Mouse (Mus musculus): Measurements from ENCODE around the gene Dhx32. TPM values are rescaled to one million over a fixed set of nuclear protein-coding genes. Genes with fewer than 3 reads are reported as not detected.

Dhx32 gene
- polyA plus RNA-seq, 1 experiment from 2014 or later = 79.2 TPM

DNA sequence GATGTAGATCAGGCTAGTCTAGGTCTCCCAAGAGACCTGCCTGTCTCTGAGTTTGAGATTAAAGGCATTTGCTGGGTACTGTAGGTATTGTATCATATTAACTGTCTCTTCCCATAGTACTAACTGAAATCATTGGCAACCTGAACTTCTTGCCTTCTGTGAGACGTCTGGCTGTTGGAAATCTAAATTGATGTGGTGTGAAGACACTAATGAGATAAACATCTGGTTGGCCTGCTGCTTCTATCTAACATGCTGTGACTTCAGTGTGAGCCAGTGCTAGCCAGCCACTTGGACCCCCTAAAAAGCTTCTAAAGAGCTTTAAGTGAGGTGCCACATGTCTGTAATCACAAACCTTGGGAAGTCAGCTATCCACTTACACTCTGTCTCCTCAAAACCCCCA is 10.2 kb upstream of the Dhx32 start:
- no peak for DNase-seq (ENCODE audit: low spot score)

DNA sequence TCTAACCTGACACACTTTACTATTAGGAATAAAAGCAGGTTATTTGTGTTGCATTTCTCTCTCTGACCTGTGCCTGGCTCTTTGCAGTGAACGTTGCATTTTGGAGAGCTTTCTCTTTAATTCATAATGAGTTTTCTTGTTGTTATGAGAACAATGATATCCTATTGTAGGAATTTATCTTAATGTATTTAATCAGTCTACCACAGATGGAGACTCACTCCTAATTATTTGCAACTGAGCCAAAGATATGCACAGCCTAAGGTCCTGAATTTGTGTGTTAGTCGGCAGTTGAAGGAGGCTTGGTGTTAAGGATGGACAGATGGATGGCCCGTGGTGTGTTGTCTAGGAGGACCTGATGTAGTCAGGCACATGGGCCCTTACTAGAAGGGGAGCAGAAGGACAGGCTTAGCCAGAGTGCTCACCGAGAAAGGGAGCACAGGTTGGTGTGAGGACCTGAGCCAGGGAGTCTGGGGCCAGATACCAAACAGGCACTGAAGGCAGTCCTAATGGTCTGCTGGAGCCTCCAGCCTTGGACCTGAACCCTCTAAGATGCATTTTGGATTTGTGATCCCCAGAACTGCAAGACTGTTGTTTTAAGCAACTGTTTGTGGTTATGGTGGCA is 8.2 kb upstream of the Dhx32 start:
- Histone ChIP-seq H3K4me3 (no peak overlapping the region), H3K4me1 (no peaks in the 10 kb centered on the region), H3K9me3 (replicated peaks) (no peaks in the 10 kb centered on the region), H3K27ac (replicated peaks) (no peak overlapping the region), H3K36me3 (no peaks in the 10 kb centered on the region), H3K27me3 (ENCODE audit: low read depth, poor library complexity, severe bottlenecking) (no peaks in the 10 kb centered on the region)
- DNase-seq (ENCODE audit: low spot score) = no peak
- whole genome bisulfite sequencing = 92% methylated on average over 4 of the region's 4 CpGs

More for the DNA sequence above, 10.2 kb upstream of the Dhx32 start:
- H3K27me3 ChIP-seq (ENCODE audit: low read depth, poor library complexity, severe bottlenecking) = no peaks in the 10 kb centered on the region
- H3K4me1 ChIP-seq = peaks cover 3% of the 10 kb centered on the region; the same call in 1 of the 2 replicates
- no peaks in the 10 kb centered on the region for H3K9me3 ChIP-seq (replicated peaks)
- no peak overlapping the region for H3K27ac ChIP-seq (replicated peaks)
- no peaks in the 10 kb centered on the region for H3K36me3 ChIP-seq
- 65% methylated on average over 1 of the region's 1 CpGs for WGBS
- no peak overlapping the region for H3K4me3 ChIP-seq

DNA sequence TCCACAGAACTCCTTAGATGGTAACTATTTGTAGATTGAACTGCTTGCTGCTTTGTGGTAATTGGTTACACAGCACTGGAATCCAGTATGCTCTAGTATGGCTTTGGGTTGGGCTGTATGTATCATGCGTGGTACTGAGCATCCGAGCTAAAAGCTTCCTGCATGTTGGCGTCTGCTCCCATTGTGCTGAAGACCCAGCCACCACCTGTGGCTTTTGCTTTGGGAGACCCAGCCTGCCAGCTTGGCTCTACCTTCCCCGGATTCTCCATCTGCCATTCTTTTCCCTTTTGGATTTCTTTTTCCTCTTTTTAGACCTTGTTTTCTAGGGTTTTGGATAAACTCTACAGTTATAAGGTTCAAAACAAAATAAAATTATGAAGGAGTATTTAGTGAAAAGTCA is 7.6 kb upstream of the Dhx32 start:
- Histone ChIP-seq H3K36me3 (no peaks in the 10 kb centered on the region), H3K4me3 (no peak overlapping the region), H3K27ac (replicated peaks) (no peak overlapping the region), H3K4me1 (no peaks in the 10 kb centered on the region), H3K27me3 (ENCODE audit: low read depth, poor library complexity, severe bottlenecking) (no peaks in the 10 kb centered on the region), H3K9me3 (replicated peaks) (no peaks in the 10 kb centered on the region)
- WGBS = 91% methylated on average over 4 of the region's 4 CpGs
- no peak for DNase-seq (ENCODE audit: low spot score)

DNA sequence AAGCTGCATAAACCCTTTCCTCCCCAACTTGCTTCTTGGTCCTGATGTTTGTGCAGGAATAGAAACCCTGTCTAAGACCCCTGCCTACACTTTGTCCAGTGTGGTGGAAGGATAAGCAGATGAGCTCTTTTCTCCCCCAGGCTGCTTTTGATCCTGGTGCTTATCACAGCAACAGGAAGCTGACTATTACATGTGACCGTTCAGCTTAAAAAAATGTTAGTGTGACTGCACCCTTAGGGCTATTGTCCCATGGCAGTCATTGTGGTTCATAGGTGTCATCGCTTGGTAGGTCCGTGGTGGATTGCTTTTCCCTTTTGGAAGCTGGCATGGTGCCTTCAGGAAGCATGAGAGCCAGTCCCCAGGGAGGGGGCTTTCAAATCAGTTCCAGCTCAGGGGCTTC is 5.6 kb upstream of the Dhx32 start:
- Histone ChIP-seq H3K9me3 (replicated peaks) (no peaks in the 10 kb centered on the region), H3K4me1 (no peaks in the 10 kb centered on the region), H3K27ac (replicated peaks) (no peak overlapping the region), H3K4me3 (no peak overlapping the region), H3K27me3 (ENCODE audit: low read depth, poor library complexity, severe bottlenecking) (no peaks in the 10 kb centered on the region), H3K36me3 (no peaks in the 10 kb centered on the region)
- WGBS = 83% methylated on average over 3 of the region's 3 CpGs
- DNase-seq (ENCODE audit: low spot score) = no peak

DNA sequence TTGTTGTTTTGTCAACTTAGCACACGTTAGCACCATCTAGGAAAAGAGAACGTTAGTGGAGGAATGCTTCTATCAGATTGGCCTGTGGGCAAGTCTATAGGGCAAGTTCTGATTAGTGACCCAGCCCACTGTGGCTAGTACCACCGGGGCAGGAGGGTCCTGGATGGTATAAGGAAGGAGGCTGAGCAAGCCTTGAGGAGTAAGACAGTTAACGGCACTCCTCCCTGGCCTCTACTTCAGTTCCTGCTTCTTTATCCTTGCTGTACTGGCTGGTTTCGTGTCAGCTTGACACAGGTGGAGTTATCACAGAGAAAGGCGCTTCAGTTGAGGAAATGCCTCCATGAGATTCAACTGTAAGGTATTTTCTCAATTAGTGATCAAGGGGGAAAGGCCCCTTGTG is 5.0 kb upstream of the Dhx32 start:
- 88% methylated on average over 6 of the region's 6 CpGs for WGBS
- H3K27ac ChIP-seq (replicated peaks) = no peak overlapping the region
- no peaks in the 10 kb centered on the region for H3K36me3 ChIP-seq
- H3K27me3 ChIP-seq (ENCODE audit: low read depth, poor library complexity, severe bottlenecking) = no peaks in the 10 kb centered on the region
- H3K9me3 ChIP-seq (replicated peaks) = no peaks in the 10 kb centered on the region
- no peak for DNase-seq (ENCODE audit: low spot score)
- H3K4me3 ChIP-seq = no peak overlapping the region
- peaks cover 5% of the 10 kb centered on the region; the same call in 1 of the 2 replicates for H3K4me1 ChIP-seq

DNA sequence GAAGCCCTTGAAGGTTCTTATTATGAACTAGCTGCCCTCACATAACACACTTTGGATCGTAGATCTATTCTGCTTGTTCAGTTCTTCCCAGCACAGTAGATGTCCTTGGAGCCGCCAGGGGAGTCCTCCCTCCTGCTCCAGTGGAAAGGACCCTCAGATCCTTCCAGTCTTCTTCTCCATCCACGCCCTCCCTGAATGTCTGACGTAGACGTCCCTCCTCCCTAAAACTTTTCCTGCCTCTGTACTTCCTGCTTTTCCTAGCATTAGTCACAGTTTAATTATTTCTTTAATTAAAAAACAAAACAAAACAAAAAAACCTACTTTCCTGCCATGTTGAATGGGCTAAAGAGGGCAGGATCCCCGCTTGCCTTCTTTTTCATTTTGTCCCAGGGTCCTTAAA is 535 bp downstream of the Dhx32 start:
- H3K36me3 ChIP-seq = no peaks in the 10 kb centered on the region
- H3K4me1 ChIP-seq = peaks cover 12% of the 10 kb centered on the region
- H3K27me3 ChIP-seq (ENCODE audit: low read depth, poor library complexity, severe bottlenecking) = no peaks in the 10 kb centered on the region
- H3K4me3 ChIP-seq = no peak overlapping the region
- H3K27ac ChIP-seq (replicated peaks) = no peak overlapping the region
- DNase-seq (ENCODE audit: low spot score) = no peak
- H3K9me3 ChIP-seq (replicated peaks) = no peaks in the 10 kb centered on the region
- 75% methylated on average over 6 of the region's 6 CpGs for WGBS

DNA sequence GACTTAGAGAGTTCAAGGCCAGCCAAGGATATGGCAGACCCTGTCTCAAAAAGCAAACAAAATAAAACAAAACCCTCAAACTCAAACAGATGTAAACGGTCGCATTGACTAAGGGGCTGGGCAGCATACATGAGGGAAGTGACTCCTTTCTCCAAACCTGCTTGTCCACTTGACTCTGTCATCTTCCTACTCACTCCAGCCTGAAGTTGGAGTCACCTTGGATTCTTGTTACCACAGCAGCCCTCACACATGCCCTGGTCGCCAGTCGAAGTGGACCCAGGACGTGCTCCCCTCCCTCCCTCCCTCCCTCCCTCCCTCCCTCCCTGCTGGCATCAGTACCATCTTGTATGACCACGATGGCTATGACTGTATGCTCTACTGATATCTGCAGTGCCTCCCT is 943 bp downstream of the Dhx32 start:
- no peak overlapping the region for H3K4me3 ChIP-seq
- H3K27me3 ChIP-seq (ENCODE audit: low read depth, poor library complexity, severe bottlenecking) = no peaks in the 10 kb centered on the region
- peaks cover 16% of the 10 kb centered on the region for H3K4me1 ChIP-seq
- DNase-seq (ENCODE audit: low spot score) = no peak
- H3K9me3 ChIP-seq (replicated peaks) = no peaks in the 10 kb centered on the region
- WGBS = 82% methylated on average over 6 of the region's 6 CpGs
- H3K36me3 ChIP-seq = no peaks in the 10 kb centered on the region
- no peak overlapping the region for H3K27ac ChIP-seq (replicated peaks)

DNA sequence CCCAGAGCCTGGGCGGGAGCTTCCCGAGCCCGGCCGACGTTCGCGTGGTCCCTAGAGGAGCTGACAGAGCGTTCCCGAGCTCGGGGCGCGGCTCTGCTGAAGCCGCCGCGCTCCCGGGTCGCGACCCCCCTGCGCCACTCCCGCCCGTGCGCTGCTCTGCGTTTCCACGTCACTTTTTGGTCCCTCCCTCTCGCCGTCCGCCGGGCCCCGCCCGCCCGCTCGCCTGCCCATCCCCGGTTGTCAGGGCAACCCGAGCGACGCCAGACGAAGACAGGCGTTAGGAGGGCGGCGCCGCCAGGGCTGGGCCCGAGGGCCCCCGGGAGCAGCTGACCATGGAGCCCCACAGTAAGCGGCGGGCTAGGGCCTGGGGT is 5.9 kb downstream of the Dhx32 start, which contains the start of gene Fank1:
Fank1 (plus strand) TSS at position 236 of the 371 bp plus-strand sequence.
- DNase-seq (ENCODE audit: low spot score) = peak; percentile 96
- Histone ChIP-seq H3K36me3 (no peaks in the 10 kb centered on the region), H3K27me3 (ENCODE audit: low read depth, poor library complexity, severe bottlenecking) (peaks cover 10% of the 10 kb centered on the region; the same call in 1 of the 2 replicates), H3K4me1 (peaks cover 28% of the 10 kb centered on the region), H3K27ac (replicated peaks) (peak within 1 kb of the TSS; percentile 90), H3K4me3 (peak within 1 kb of the TSS; percentile 76), H3K9me3 (replicated peaks) (no peaks in the 10 kb centered on the region)
- WGBS = under 1% methylated on average over 45 of the region's 45 CpGs

DNA sequence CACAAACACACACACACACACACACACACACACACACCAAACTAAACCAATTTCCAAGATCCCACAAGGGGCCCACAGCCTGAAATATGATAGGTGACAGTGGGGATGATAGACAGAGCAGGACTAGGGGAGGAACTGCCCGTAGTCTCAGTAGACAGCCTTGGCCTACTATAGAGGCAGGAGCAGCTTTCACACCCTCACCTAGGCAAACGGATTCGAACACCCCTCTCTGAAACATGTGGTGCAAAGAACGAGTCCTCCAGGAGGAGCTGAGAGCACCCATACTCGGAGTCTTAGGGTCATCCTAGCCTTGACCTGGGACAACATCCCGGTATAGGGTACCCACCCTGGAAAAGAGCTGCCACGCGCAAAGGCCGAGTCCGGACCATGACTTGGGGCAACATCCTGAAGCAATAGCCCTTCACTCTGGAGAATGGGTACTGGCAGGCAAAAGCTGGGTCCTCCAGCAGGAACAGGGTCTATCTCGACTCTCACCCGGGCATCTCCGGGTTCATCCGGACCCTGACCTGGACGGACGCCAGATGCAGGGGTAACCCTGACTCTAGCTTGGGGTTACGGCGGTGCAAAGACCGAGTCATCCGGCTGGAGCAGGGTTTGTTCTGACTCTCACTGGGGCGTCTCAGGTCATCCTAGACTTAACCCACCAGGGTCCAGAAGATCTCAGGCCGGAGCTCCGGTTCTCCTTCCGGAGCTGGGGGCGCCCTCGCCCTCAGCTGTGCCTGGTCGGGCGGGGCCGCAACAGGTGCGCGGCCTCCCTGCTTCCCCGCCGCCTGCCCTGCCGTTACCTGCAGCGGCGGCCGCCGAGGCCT is 6.5 kb downstream of the Dhx32 start:
- peak overlapping the region; percentile 76 for H3K4me3 ChIP-seq
- H3K27ac ChIP-seq (replicated peaks) = peak overlapping the region; percentile 90
- peak; percentile 21 for DNase-seq (ENCODE audit: low spot score)
- H3K36me3 ChIP-seq = no peaks in the 10 kb centered on the region
- peaks cover 28% of the 10 kb centered on the region for H3K4me1 ChIP-seq
- 6% methylated on average over 38 of the region's 38 CpGs for WGBS
- no peaks in the 10 kb centered on the region for H3K9me3 ChIP-seq (replicated peaks)
- peaks cover 10% of the 10 kb centered on the region; the same call in 1 of the 2 replicates for H3K27me3 ChIP-seq (ENCODE audit: low read depth, poor library complexity, severe bottlenecking)

DNA sequence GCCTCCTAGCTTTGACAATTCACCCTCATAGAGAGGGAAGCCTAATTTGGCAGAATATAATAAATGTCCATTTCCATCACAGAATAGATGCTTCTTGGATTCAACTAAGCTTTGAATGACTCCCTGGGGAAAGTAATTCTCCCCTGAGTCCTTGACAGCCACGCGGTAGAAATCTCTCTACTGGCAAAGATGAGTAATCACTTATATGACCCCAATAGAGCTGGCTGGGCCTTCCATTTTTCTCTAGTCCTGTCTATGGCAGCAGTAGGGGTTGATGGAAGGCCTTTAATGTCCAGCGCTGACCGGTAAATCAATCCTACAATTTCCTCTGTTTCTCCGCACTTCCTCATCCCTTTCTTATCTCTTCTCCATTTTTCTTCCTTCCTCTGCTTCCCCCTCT is 7.3 kb downstream of the Dhx32 start:
- Histone ChIP-seq H3K4me3 (peak overlapping the region; percentile 76), H3K27me3 (ENCODE audit: low read depth, poor library complexity, severe bottlenecking) (peaks cover 10% of the 10 kb centered on the region; the same call in 1 of the 2 replicates), H3K27ac (replicated peaks) (no peak overlapping the region), H3K4me1 (peaks cover 28% of the 10 kb centered on the region), H3K9me3 (replicated peaks) (no peaks in the 10 kb centered on the region), H3K36me3 (no peaks in the 10 kb centered on the region)
- no peak for DNase-seq (ENCODE audit: low spot score)
- 81% methylated on average over 5 of the region's 5 CpGs for WGBS

DNA sequence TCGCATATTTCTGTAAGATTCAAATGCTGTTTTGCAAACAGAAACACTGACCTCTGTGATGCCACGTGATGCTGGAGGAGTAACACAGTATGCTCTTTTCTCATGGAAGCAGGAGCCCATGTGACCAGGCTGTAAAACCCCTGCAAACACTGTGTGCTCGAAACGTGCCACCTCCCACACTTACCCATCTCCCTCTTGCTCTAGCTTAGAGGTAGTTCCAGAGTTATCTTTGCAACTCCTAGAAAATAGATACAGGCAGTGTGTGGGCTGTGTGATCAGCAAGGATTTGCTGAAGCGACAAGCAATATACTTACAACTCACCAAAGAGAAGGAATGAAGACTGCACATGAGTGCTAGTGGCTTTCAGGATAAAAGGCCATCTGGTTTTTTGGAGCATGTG is 14.0 kb downstream of the Dhx32 start:
- no peaks in the 10 kb centered on the region for H3K36me3 ChIP-seq
- no peaks in the 10 kb centered on the region for H3K9me3 ChIP-seq (replicated peaks)
- no peak for DNase-seq (ENCODE audit: low spot score)
- WGBS = 77% methylated on average over 5 of the region's 5 CpGs
- H3K4me1 ChIP-seq = peaks cover 16% of the 10 kb centered on the region
- no peaks in the 10 kb centered on the region for H3K27me3 ChIP-seq (ENCODE audit: low read depth, poor library complexity, severe bottlenecking)
- H3K4me3 ChIP-seq = no peak overlapping the region
- H3K27ac ChIP-seq (replicated peaks) = no peak overlapping the region

DNA sequence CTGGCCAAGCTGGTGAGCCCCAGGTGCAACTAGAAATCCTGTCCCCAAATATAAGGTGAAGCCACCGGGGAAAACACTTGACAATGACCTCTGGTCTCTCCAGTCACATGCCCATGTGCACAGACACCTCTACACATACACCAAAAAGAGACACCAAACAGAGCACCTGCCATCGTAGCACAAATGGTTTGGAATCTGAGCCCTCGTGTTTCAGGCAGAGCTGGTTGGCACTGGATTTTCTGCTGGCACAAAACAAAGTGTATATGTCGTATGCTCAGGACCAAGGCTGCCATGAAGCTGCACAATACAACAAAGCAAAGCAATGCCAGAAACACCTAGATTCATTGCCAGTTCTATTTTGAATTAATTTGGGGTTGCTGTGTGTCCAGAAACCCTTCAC is 14.5 kb downstream of the Dhx32 start:
- Histone ChIP-seq H3K27ac (replicated peaks) (no peak overlapping the region), H3K36me3 (no peaks in the 10 kb centered on the region), H3K4me3 (no peak overlapping the region), H3K9me3 (replicated peaks) (no peaks in the 10 kb centered on the region), H3K4me1 (peaks cover 16% of the 10 kb centered on the region), H3K27me3 (ENCODE audit: low read depth, poor library complexity, severe bottlenecking) (no peaks in the 10 kb centered on the region)
- no peak for DNase-seq (ENCODE audit: low spot score)
- whole genome bisulfite sequencing = 88% methylated on average over 4 of the region's 4 CpGs

DNA sequence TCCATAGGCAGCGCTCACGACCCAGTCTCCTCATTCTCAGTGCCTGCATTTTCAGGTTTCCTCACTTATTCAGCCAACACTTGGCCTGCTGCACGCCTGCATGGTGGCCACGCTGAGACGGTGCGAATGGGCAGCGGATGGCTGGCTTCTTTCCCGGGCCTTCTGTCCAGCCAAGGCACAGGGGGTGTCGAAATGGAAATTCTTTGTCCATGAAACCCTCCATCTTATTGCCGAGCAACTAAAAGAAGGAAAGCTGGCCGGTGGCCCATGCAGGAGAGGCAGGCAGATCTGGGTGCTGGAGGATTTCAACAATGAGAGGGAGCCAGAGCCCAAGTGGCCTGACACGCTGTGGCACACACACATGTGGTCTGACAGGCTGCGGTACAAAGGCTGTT is 16.7 kb downstream of the Dhx32 start:
- 83% methylated on average over 13 of the region's 13 CpGs for WGBS
- DNase-seq (ENCODE audit: low spot score) = no peak
- peak overlapping the region; percentile 63 for H3K27ac ChIP-seq (replicated peaks)

More for the DNA sequence above, 16.7 kb downstream of the Dhx32 start:
- no peaks in the 10 kb centered on the region for H3K27me3 ChIP-seq (ENCODE audit: low read depth, poor library complexity, severe bottlenecking)
- H3K9me3 ChIP-seq (replicated peaks) = no peaks in the 10 kb centered on the region; the same call in 1 of the 2 replicates
- peaks cover 8% of the 10 kb centered on the region; the same call in 1 of the 2 replicates for H3K36me3 ChIP-seq
- H3K4me1 ChIP-seq = peaks cover 16% of the 10 kb centered on the region
- no peak overlapping the region for H3K4me3 ChIP-seq

All from midbrain, embryonic 10.5 days (tissue).